Mouse (Mus musculus) kidney, postnatal 0 days (tissue): Measurements from ENCODE around the gene Rspo4. TPM values are rescaled to one million over a fixed set of nuclear protein-coding genes. Genes with fewer than 3 reads are reported as not detected.

ENCODE experiments used
- ATAC-seq: fragments of 200-750 bp; cut with Nextera tagmentation; replicated peaks from 2 replicates; pipeline ENCODE4 v1.8.0; 2017; ENCODE audit warnings: low read depth, moderate number of reproducible peaks, moderate TSS enrichment, moderate library complexity; ENCODE audit not compliant: low FRiP score
- DNase-seq: peaks from one replicate; pipeline ENCODE4 v3.0.0-alpha.2; 2016; ENCODE audit warnings: low spot score
- H3K27ac ChIP-seq: fragments of 300-500 bp; sonication (generic); 2 replicates; pipeline ENCODE4 v1.5.1; 2014; ENCODE audit warnings: mild to moderate bottlenecking
- H3K27me3 ChIP-seq: fragments of 300-500 bp; sonication (generic); 2 replicates; pipeline ENCODE4 v1.6.1; 2014; ENCODE audit warnings: low read length, mixed read lengths; ENCODE audit not compliant: insufficient read depth
- H3K36me3 ChIP-seq: fragments of 300-500 bp; sonication (generic); 2 replicates; pipeline ENCODE4 v1.6.1; 2014; ENCODE audit warnings: low read length, mixed read lengths; ENCODE audit not compliant: insufficient read depth
- H3K4me1 ChIP-seq: fragments of 300-500 bp; sonication (generic); replicated peaks from 2 replicates; pipeline ENCODE4 v1.6.1; 2014; ENCODE audit warnings: antibody characterized with exemption, low read length, mixed read lengths; ENCODE audit not compliant: insufficient read depth
- H3K4me2 ChIP-seq: fragments of 300-500 bp; sonication (generic); 2 replicates; pipeline ENCODE4 v1.6.1; 2014; ENCODE audit warnings: mild to moderate bottlenecking, low read length, moderate library complexity, mixed read lengths
- H3K4me3 ChIP-seq: fragments of 300-500 bp; sonication (generic); replicated peaks from 2 replicates; pipeline ENCODE4 v1.5.1; 2014; ENCODE audit warnings: low read depth, low read length
- H3K9ac ChIP-seq: fragments of 300-500 bp; sonication (generic); 2 replicates; pipeline ENCODE4 v1.6.1; 2014; ENCODE audit warnings: low read depth, low read length
- H3K9me3 ChIP-seq: fragments of 300-500 bp; sonication (generic); replicated peaks from 2 replicates; pipeline ENCODE4 v1.6.1; 2016; ENCODE audit warnings: low read length, inconsistent platforms, mixed read lengths
- CTCF ChIP-seq: IDR thresholded peaks from 2 replicates; pipeline ENCODE4 v1.5.1; 2016; ENCODE audit warnings: antibody characterized with exemption, low read depth, mild to moderate bottlenecking, moderate library complexity
- WGBS: fragments of 180-500 bp; shearing (Covaris S2); extraction: QIAGEN DNeasy Blood & Tissue Kit; methylation state at CpG from one replicate; pipeline ENCODE4 v1.1.7; 2014; 5-methylcytosine and 5-hydroxymethylcytosine counted together
- polyA plus RNA-seq: library from polyadenylated mRNA; unstranded; fragments of >200 nt; fragmentation: Nextera tagmentation; extraction: Ambion mirVana; gene quantifications from 2 replicates; pipeline ENCODE4 v1.2.1, GENCODE M21; 2015

Rspo4 gene
- polyA plus RNA-seq, 1 experiment from 2014 or later = not detected

DNA sequence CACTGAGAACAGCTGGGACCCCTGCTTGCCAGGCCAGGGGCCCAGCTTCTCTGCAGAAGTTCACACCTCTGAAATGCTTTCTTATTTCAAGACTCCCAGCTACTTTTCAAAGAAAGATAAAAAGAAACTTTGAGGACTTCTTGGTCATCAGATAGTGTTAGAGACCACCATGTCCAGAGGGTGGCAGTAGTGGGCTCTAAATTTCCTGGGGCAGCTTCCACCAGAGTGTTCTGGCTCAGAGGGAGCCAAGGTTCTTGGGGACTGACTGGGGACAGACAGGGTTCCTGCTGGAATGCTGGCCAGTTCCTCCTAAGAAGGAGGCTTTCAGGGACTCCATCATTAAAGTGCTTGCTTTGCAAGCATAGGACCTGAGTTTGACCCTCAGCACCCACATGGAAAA lies 31.8 kb downstream of the Rspo4 start:
- Histone ChIP-seq H3K4me3 (no peak overlapping the region), H3K9me3 (no peaks in the 10 kb centered on the region), H3K9ac (no peak overlapping the region), H3K27me3 (no peaks in the 10 kb centered on the region), H3K27ac (no peak overlapping the region), H3K36me3 (no peaks in the 10 kb centered on the region), H3K4me1 (no peaks in the 10 kb centered on the region), H3K4me2 (no peak overlapping the region)
- peak; percentile 45 for DNase-seq
- peak; percentile 54 for TF ChIP-seq CTCF
- no peak for ATAC-seq

DNA sequence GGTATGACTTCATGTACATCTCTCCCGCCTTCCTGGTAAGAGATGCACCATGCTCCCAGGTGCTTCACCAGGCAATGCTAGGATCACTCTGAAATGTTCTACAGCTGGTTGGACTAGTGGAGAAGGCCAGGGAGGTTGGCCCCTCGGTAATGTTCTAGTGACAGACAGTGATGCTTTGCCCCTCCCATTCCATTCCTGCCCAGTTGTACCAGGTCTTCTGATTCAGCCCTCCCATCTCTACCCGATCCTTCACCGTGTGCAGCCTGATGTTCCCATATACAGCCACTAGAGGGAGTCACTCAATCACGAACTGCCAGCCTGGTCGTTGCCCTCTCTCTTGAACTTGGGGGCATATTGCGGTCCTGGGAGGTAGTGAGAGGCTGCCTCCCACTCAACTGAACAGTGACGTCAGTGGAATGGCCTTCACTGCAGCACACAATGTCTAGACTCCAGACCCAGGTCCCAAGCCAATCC lies 33.3 kb downstream of the Rspo4 start:
- H3K27me3 ChIP-seq = no peaks in the 10 kb centered on the region
- peak; percentile 97 for TF ChIP-seq CTCF
- ATAC-seq (peak; percentile 84), DNase-seq (peak; percentile 86)
- H3K4me3 ChIP-seq = no peak overlapping the region
- no peaks in the 10 kb centered on the region for H3K4me1 ChIP-seq
- H3K27ac ChIP-seq = no peak overlapping the region
- H3K9ac ChIP-seq = no peak overlapping the region
- no peaks in the 10 kb centered on the region for H3K9me3 ChIP-seq
- no peak overlapping the region for H3K4me2 ChIP-seq
- no peaks in the 10 kb centered on the region for H3K36me3 ChIP-seq
- 13% methylated on average over 8 of the region's 8 CpGs for WGBS

DNA sequence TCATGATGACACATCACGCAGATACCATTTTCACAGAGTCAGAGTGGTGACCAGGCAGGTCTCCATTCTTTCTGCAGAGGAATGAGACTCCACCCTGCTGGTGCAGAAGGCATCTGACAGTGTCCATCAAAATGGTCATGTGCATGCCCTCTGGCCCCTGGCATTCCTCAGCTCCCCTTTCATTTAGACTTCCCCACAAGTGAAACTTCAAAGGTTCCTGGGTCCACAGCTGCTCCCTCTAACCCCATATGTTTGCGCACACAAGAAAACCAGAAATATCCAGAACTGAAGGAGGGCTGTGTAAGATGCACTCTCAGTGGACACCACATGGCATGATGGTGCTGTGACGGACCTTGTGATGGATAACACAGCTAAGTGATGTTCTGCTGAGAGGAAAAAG lies 35.9 kb downstream of the Rspo4 start:
- no peak for TF ChIP-seq CTCF
- Histone ChIP-seq H3K4me1 (no peaks in the 10 kb centered on the region), H3K9ac (no peak overlapping the region), H3K9me3 (no peaks in the 10 kb centered on the region), H3K27me3 (no peaks in the 10 kb centered on the region), H3K4me2 (no peak overlapping the region), H3K36me3 (no peaks in the 10 kb centered on the region), H3K4me3 (no peak overlapping the region), H3K27ac (no peak overlapping the region)
- ATAC-seq (no peak), DNase-seq (no peak)
- whole genome bisulfite sequencing = 79% methylated on average over 3 of the region's 3 CpGs

DNA sequence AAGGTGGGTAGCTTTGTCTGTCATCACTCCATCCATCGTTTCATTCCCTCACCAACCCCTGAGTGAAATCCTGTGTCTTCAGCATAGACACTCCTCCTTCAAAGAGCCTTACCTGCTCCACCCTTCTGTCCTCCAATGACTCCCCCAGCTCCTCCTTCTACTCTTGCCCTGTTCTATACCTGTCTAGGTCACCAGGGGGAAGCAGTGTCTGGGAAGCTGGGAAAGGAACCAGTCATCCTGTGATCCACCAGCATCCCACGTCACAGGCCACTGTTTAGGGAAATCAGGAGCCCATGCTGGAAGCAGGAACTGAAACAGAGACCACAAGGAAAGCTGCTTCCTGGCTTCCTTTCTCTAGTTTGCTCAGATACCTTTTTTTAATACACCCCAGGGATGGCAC lies 37.0 kb downstream of the Rspo4 start:
- Histone ChIP-seq H3K27me3 (no peaks in the 10 kb centered on the region), H3K9ac (no peak overlapping the region), H3K4me3 (no peak overlapping the region), H3K4me1 (no peaks in the 10 kb centered on the region), H3K36me3 (no peaks in the 10 kb centered on the region), H3K4me2 (no peak overlapping the region), H3K27ac (no peak overlapping the region), H3K9me3 (no peaks in the 10 kb centered on the region)
- peak; percentile 53 for TF ChIP-seq CTCF
- DNase-seq (peak; percentile 44), ATAC-seq (peak; percentile 51; the same call in 1 of the 2 replicates)
- WGBS = 47% methylated on average over 2 of the region's 2 CpGs

DNA sequence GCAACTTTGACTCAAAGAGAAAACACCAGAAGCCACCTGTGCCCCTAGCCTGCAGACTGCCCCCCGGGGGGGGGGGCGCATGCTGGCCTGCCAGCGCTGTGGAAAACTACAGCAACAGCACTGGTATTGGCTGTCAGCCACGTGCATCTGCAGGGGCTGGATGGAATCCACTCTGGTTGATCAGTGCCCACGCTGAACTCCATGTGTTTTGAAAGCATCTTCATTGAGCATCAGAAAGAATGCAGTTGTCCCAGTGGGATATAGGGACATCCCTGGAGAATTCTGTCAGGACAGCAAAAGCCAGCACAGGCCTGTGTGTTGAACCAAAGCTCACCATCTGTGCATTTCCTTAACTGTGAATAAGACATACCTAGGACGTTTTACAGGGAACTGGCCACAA lies 48.3 kb downstream of the Rspo4 start:
- Histone ChIP-seq H3K36me3 (no peaks in the 10 kb centered on the region), H3K4me3 (no peak overlapping the region), H3K4me2 (no peak overlapping the region), H3K27me3 (0 out of 2 replicates have a peak, but pooled peaks cover 3% of the 10 kb centered on the region), H3K4me1 (peaks cover 4% of the 10 kb centered on the region; the same call in 1 of the 2 replicates), H3K9me3 (no peaks in the 10 kb centered on the region), H3K27ac (no peak overlapping the region), H3K9ac (no peak overlapping the region)
- TF ChIP-seq CTCF = no peak
- 52% methylated on average over 6 of the region's 6 CpGs for WGBS
- ATAC-seq (no peak), DNase-seq (no peak)

DNA sequence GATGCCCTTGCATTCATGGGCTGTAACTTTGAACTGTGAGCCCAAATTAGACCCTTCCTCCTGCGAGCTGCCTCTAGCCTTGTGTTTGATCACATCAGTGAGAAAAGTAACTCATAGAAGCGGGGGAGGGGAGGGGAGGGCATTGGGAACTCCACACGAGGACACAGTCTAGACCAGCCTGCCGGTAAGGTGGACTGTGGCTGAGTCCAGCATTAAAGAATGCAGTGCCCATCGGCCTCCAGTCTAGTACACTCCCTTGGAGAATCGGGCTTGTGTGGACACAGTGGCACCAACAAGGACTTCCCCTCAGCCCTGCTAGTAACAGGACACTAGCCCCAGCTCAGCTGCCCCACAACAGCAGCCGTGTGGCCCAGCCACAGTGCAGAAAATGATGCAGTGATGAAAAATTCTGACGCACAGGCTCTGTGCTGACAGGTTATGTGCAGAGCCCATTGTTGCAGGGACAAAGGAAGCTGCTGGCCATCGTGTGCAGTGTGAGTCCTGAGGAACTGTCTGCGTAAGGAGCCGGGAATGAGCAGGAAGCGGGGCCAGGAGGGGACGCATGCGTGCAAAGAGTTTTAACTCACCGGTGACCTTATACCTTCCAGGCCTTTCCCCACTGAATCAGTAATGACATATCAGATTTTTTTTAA lies 50.5 kb downstream of the Rspo4 start:
- ATAC-seq (no peak), DNase-seq (peak; percentile 28)
- Histone ChIP-seq H3K36me3 (no peaks in the 10 kb centered on the region), H3K27ac (no peak overlapping the region), H3K9me3 (no peaks in the 10 kb centered on the region), H3K4me3 (no peak overlapping the region), H3K27me3 (0 out of 2 replicates have a peak, but pooled peaks cover 3% of the 10 kb centered on the region), H3K4me2 (no peak overlapping the region), H3K4me1 (peaks cover 4% of the 10 kb centered on the region; the same call in 1 of the 2 replicates), H3K9ac (no peak overlapping the region)
- WGBS = 37% methylated on average over 15 of the region's 15 CpGs
- TF ChIP-seq CTCF = no peak
